Mouse (Mus musculus): ENCODE results near the gene Map3k7. TPM values are rescaled to one million over a fixed set of nuclear protein-coding genes. Genes with fewer than 3 reads are reported as not detected.
A peak's percentile ranks its signal among the peaks of the same experiment; 100 is the strongest.

Map3k7 gene
- polyA plus RNA-seq, 1 experiment from 2014 or later = 14.4 TPM

DNA sequence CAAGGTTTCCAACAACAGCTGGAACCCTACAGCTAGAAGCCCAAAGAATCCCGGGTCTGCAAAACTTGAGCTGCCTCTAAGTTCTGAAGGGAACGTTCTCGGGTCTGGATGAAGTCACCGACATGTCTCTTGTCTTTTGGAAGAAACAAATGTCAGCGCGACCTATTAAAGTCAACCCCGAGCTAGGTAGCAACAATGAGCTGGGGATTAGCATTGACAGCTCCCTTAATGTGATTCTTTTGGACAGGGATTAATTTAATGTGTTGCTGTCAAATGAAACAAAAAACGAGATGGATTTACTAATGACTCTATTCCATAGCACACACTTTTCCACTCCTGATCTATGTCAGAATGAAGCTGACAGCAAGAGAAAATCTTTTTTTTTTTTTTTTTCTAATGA lies 27.5 kb upstream of the Map3k7 start:
- Histone ChIP-seq H3K27me3 (replicated peaks; ENCODE audit: control insufficient read depth, insufficient read depth, low read length) (0 out of 2 replicates have a peak, but pooled peaks cover 2% of the 10 kb centered on the region), H3K9ac (ENCODE audit: low read depth, low read length) (no peak overlapping the region), H3K4me2 (ENCODE audit: low read length) (no peak overlapping the region; the same call in 1 of the 2 replicates), H3K9me3 (ENCODE audit: control insufficient read depth, low read length) (no peaks in the 10 kb centered on the region), H3K4me1 (ENCODE audit: control insufficient read depth, insufficient read depth, low read depth, low read length) (peaks cover 12% of the 10 kb centered on the region), H3K27ac (ENCODE audit: low read depth, low read length) (no peak overlapping the region), H3K4me3 (ENCODE audit: low read length) (no peak overlapping the region), H3K36me3 (ENCODE audit: control insufficient read depth, insufficient read depth, low read length) (no peaks in the 10 kb centered on the region)
- ATAC-seq = no peak
- 4% methylated on average over 8 of the region's 8 CpGs for WGBS

- H3K4me2 ChIP-seq (ENCODE audit: low read length) = peak overlapping the region; percentile 97
- H3K4me3 ChIP-seq (ENCODE audit: low read length) = peak overlapping the region; percentile 54
- H3K9ac ChIP-seq (ENCODE audit: low read depth, low read length) = peak overlapping the region; percentile 72; the same call in 1 of the 2 replicates
- H3K27me3 ChIP-seq (replicated peaks; ENCODE audit: control insufficient read depth, insufficient read depth, low read length) = 0 out of 2 replicates have a peak, but pooled peaks cover 2% of the 10 kb centered on the region
- ATAC-seq = no peak; the same call in 1 of the 2 replicates
- peaks cover 12% of the 10 kb centered on the region for H3K4me1 ChIP-seq (ENCODE audit: control insufficient read depth, insufficient read depth, low read depth, low read length)
- no peaks in the 10 kb centered on the region for H3K36me3 ChIP-seq (ENCODE audit: control insufficient read depth, insufficient read depth, low read length)
- WGBS = 4% methylated on average over 15 of the region's 15 CpGs
- no peaks in the 10 kb centered on the region for H3K9me3 ChIP-seq (ENCODE audit: control insufficient read depth, low read length)
- H3K27ac ChIP-seq (ENCODE audit: low read depth, low read length) = no peak overlapping the region
Measured at GRCm38 (mm10) chr4:31936911-31937375, 27.0 kb upstream of the Map3k7 start.

GRCm38 (mm10) chr4:31937376-31938281 lies 26.3 kb upstream of the Map3k7 start:
- Histone ChIP-seq H3K27ac (ENCODE audit: low read depth, low read length) (peak overlapping the region; percentile 51; the same call in 1 of the 2 replicates), H3K36me3 (ENCODE audit: control insufficient read depth, insufficient read depth, low read length) (no peaks in the 10 kb centered on the region), H3K9me3 (ENCODE audit: control insufficient read depth, low read length) (no peaks in the 10 kb centered on the region), H3K27me3 (replicated peaks; ENCODE audit: control insufficient read depth, insufficient read depth, low read length) (0 out of 2 replicates have a peak, but pooled peaks cover 2% of the 10 kb centered on the region), H3K4me1 (ENCODE audit: control insufficient read depth, insufficient read depth, low read depth, low read length) (peaks cover 12% of the 10 kb centered on the region), H3K9ac (ENCODE audit: low read depth, low read length) (peak overlapping the region; percentile 72), H3K4me2 (ENCODE audit: low read length) (peak overlapping the region; percentile 97), H3K4me3 (ENCODE audit: low read length) (peak overlapping the region; percentile 54)
- under 1% methylated on average over 36 of the region's 36 CpGs for WGBS
- ATAC-seq = peak; percentile 84

GRCm38 (mm10) chr4:31938416-31939106 lies 25.3 kb upstream of the Map3k7 start:
- ATAC-seq = peak; percentile 61; the same call in 1 of the 2 replicates
- H3K27ac ChIP-seq (ENCODE audit: low read depth, low read length) = no peak overlapping the region
- 0 out of 2 replicates have a peak overlapping the region, but pooled peaks have one; percentile 17 for H3K4me2 ChIP-seq (ENCODE audit: low read length)

DNA sequence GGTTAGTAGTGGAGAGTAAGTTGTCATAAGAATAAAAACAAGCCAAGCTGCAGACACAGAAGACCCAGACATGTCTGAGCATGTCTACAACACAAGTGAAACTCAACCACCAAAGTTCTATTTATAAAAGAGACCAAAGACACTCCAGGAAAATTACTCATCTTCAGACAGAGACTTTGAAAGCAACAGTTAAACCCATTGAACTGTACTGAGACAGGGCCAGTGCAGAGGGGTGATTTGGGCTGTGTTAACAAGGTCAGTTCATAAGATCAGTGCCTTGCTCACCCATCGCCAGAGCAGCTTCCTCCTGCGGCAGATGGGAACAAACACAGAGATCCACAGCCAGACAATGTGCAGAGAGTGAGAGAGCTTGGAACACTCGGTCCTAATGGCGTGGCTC lies 22.3 kb upstream of the Map3k7 start:
- H3K27me3 ChIP-seq (replicated peaks; ENCODE audit: control insufficient read depth, insufficient read depth, low read length) = 0 out of 2 replicates have a peak, but pooled peaks cover 2% of the 10 kb centered on the region
- no peaks in the 10 kb centered on the region for H3K36me3 ChIP-seq (ENCODE audit: control insufficient read depth, insufficient read depth, low read length)
- no peak overlapping the region for H3K4me2 ChIP-seq (ENCODE audit: low read length)
- H3K9me3 ChIP-seq (ENCODE audit: control insufficient read depth, low read length) = no peaks in the 10 kb centered on the region
- WGBS = 61% methylated on average over 4 of the region's 4 CpGs
- no peak for ATAC-seq
- no peak overlapping the region for H3K9ac ChIP-seq (ENCODE audit: low read depth, low read length)
- no peak overlapping the region for H3K4me3 ChIP-seq (ENCODE audit: low read length)
- peaks cover 12% of the 10 kb centered on the region for H3K4me1 ChIP-seq (ENCODE audit: control insufficient read depth, insufficient read depth, low read depth, low read length)
- no peak overlapping the region for H3K27ac ChIP-seq (ENCODE audit: low read depth, low read length)

More at GRCm38 (mm10) chr4:31938416-31939106, 25.3 kb upstream of the Map3k7 start:
- Histone ChIP-seq H3K4me3 (ENCODE audit: low read length) (no peak overlapping the region), H3K27me3 (replicated peaks; ENCODE audit: control insufficient read depth, insufficient read depth, low read length) (0 out of 2 replicates have a peak, but pooled peaks cover 2% of the 10 kb centered on the region), H3K9me3 (ENCODE audit: control insufficient read depth, low read length) (no peaks in the 10 kb centered on the region), H3K9ac (ENCODE audit: low read depth, low read length) (no peak overlapping the region), H3K4me1 (ENCODE audit: control insufficient read depth, insufficient read depth, low read depth, low read length) (peaks cover 12% of the 10 kb centered on the region), H3K36me3 (ENCODE audit: control insufficient read depth, insufficient read depth, low read length) (no peaks in the 10 kb centered on the region)
- WGBS = 32% methylated on average over 9 of the region's 9 CpGs

DNA sequence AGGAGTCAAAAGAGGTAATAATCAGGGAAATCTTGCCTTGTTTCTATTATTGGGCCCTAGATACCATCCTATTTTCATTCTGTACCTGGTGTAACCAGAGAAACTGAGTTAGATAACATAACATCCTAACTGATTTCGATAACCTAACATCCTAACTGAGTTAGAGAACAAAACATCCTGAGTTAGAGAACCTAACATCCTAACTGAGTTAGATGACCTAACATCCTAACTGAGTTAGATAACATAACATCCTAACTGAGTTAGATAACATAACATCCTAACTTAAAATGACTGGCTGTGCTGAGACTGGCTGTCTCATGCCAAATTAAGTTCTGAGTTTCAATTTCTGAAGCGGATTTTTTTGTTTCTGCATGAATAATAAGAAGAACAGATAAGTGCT lies 20.9 kb upstream of the Map3k7 start:
- Histone ChIP-seq H3K4me1 (ENCODE audit: control insufficient read depth, insufficient read depth, low read depth, low read length) (peaks cover under 1% of the 10 kb centered on the region; the same call in 1 of the 2 replicates), H3K4me3 (ENCODE audit: low read length) (no peak overlapping the region), H3K9me3 (ENCODE audit: control insufficient read depth, low read length) (no peaks in the 10 kb centered on the region), H3K27ac (ENCODE audit: low read depth, low read length) (no peak overlapping the region), H3K9ac (ENCODE audit: low read depth, low read length) (no peak overlapping the region), H3K4me2 (ENCODE audit: low read length) (no peak overlapping the region), H3K36me3 (ENCODE audit: control insufficient read depth, insufficient read depth, low read length) (no peaks in the 10 kb centered on the region), H3K27me3 (replicated peaks; ENCODE audit: control insufficient read depth, insufficient read depth, low read length) (0 out of 2 replicates have a peak, but pooled peaks cover 2% of the 10 kb centered on the region)
- no peak for ATAC-seq
- 88% methylated on average over 2 of the region's 2 CpGs for WGBS

GRCm38 (mm10) chr4:31964194-31964875 lies 438 bp downstream of the Map3k7 start:
- no peaks in the 10 kb centered on the region for H3K27me3 ChIP-seq (replicated peaks; ENCODE audit: control insufficient read depth, insufficient read depth, low read length)
- H3K9me3 ChIP-seq (ENCODE audit: control insufficient read depth, low read length) = no peaks in the 10 kb centered on the region
- H3K4me1 ChIP-seq (ENCODE audit: control insufficient read depth, insufficient read depth, low read depth, low read length) = peaks cover 18% of the 10 kb centered on the region
- peak overlapping the region; percentile 78 for H3K4me3 ChIP-seq (ENCODE audit: low read length)
- H3K4me2 ChIP-seq (ENCODE audit: low read length) = peak overlapping the region; percentile 87
- ATAC-seq = no peak; the same call in none of the 2 replicates
- H3K36me3 ChIP-seq (ENCODE audit: control insufficient read depth, insufficient read depth, low read length) = no peaks in the 10 kb centered on the region
- WGBS = under 1% methylated on average over 42 of the region's 47 CpGs
- peak overlapping the region; percentile 99 for H3K27ac ChIP-seq (ENCODE audit: low read depth, low read length)
- H3K9ac ChIP-seq (ENCODE audit: low read depth, low read length) = peak overlapping the region; percentile 91

DNA sequence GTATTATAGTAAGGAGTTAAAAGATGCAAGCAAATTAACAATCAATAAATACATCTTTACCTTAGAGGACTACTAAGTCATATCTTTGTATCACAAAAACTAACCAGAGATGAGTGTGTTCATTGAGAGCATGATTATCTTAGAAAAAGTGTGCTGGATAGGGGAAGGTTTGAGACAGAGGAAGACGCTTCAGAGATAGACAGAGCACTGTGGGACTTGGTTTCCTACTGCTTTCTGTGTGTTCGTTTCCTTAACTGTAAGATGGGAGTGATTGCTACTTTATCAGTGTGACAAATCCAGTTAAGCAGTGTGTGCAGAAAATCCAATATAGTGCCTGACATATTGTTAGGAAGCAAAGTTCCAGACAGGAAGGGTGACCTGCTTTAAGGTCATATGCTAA lies 1.3 kb downstream of the Map3k7 start:
- peak overlapping the region; percentile 87 for H3K4me2 ChIP-seq (ENCODE audit: low read length)
- H3K9me3 ChIP-seq (ENCODE audit: control insufficient read depth, low read length) = no peaks in the 10 kb centered on the region
- no peaks in the 10 kb centered on the region for H3K27me3 ChIP-seq (replicated peaks; ENCODE audit: control insufficient read depth, insufficient read depth, low read length)
- no peaks in the 10 kb centered on the region for H3K36me3 ChIP-seq (ENCODE audit: control insufficient read depth, insufficient read depth, low read length)
- H3K4me3 ChIP-seq (ENCODE audit: low read length) = 0 out of 2 replicates have a peak overlapping the region, but pooled peaks have one; percentile 8
- H3K9ac ChIP-seq (ENCODE audit: low read depth, low read length) = no peak overlapping the region; the same call in 1 of the 2 replicates
- WGBS = 59% methylated on average over 2 of the region's 2 CpGs
- no peak overlapping the region for H3K27ac ChIP-seq (ENCODE audit: low read depth, low read length)
- peaks cover 18% of the 10 kb centered on the region for H3K4me1 ChIP-seq (ENCODE audit: control insufficient read depth, insufficient read depth, low read depth, low read length)
- no peak for ATAC-seq

Measured in hindbrain, embryonic 16.5 days (tissue).